Mouse (Mus musculus): Measurements from ENCODE around the gene Hoxd4. TPM values are rescaled to one million over a fixed set of nuclear protein-coding genes. Genes with fewer than 3 reads are reported as not detected.
A peak's percentile ranks its signal among the peaks of the same experiment; 100 is the strongest.

Gene Hoxd4
- polyA plus RNA-seq, 1 experiment from 2014 or later: 7.2 TPM

GRCm38 (mm10) chr2:74672481-74673362 lies 39.0 kb upstream of the Hoxd4 start:
- 1% methylated on average over 40 of the region's 40 CpGs for WGBS

GRCm38 (mm10) chr2:74673835-74674425 lies 37.8 kb upstream of the Hoxd4 start:
- 2% methylated on average over 24 of the region's 24 CpGs for WGBS
- Histone ChIP-seq H3K9ac (no peak overlapping the region), H3K4me2 (no peak overlapping the region), H3K4me1 (replicated peaks) (peaks cover 8% of the 10 kb centered on the region), H3K36me3 (no peaks in the 10 kb centered on the region), H3K4me3 (no peak overlapping the region), H3K27me3 (peaks cover 100% of the 10 kb centered on the region), H3K27ac (replicated peaks) (no peak overlapping the region), H3K9me3 (no peaks in the 10 kb centered on the region)
- ATAC-seq (ENCODE audit: low read depth): no peak

More at GRCm38 (mm10) chr2:74672481-74673362, 39.0 kb upstream of the Hoxd4 start:
- Histone ChIP-seq H3K9me3 (no peaks in the 10 kb centered on the region), H3K9ac (no peak overlapping the region), H3K27me3 (peaks cover 100% of the 10 kb centered on the region), H3K36me3 (no peaks in the 10 kb centered on the region), H3K27ac (replicated peaks) (no peak overlapping the region), H3K4me2 (peak overlapping the region; percentile 53), H3K4me3 (peak overlapping the region; percentile 21), H3K4me1 (replicated peaks) (peaks cover 20% of the 10 kb centered on the region)
- 0 out of 2 replicates have a peak, but pooled peaks have one; percentile 28 for ATAC-seq (ENCODE audit: low read depth)

DNA sequence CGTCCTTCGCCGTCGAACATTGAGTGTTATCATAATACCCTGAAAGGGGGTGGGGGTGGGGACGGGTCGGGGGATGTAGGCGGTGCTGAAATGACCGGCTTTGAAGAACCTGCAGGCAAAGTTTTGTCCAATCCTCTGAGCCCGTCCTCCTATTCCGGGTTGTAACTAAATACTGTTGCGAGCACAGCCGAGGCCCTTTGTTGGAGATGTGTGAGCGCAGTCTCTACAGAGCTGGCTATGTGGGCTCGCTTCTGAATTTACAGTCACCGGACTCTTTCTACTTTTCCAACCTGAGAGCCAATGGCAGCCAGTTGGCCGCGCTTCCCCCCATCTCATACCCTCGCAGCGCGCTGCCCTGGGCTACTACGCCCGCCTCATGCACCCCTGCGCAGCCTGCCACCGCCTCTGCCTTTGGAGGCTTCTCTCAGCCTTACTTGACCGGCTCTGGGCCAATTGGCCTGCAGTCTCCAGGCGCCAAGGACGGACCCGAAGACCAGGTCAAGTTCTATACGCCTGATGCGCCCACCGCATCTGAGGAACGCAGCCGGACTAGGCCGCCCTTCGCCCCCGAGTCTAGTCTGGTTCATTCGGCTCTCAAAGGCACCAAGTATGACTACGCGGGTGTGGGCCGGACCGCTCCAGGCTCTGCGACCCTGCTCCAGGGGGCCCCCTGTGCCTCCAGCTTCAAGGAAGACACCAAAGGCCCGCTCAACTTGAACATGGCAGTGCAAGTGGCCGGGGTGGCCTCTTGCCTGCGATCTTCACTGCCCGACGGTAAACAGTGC lies 36.7 kb upstream of the Hoxd4 start, which contains the start of gene Hoxd12:
Gene Hoxd12 (plus strand): TSS at position 133 of the 785 bp plus-strand sequence.
- 2% methylated on average over 47 of the region's 47 CpGs for WGBS
- H3K27me3 ChIP-seq: peaks cover 100% of the 10 kb centered on the region
- no peak within 1 kb of the TSS for H3K27ac ChIP-seq (replicated peaks)
- peaks cover 8% of the 10 kb centered on the region for H3K4me1 ChIP-seq (replicated peaks)
- H3K9me3 ChIP-seq: no peaks in the 10 kb centered on the region
- ATAC-seq (ENCODE audit: low read depth): no peak
- H3K4me2 ChIP-seq: peak within 1 kb of the TSS; percentile 29
- no peaks in the 10 kb centered on the region for H3K36me3 ChIP-seq
- H3K9ac ChIP-seq: no peak within 1 kb of the TSS
- H3K4me3 ChIP-seq: peak within 1 kb of the TSS; percentile 14

DNA sequence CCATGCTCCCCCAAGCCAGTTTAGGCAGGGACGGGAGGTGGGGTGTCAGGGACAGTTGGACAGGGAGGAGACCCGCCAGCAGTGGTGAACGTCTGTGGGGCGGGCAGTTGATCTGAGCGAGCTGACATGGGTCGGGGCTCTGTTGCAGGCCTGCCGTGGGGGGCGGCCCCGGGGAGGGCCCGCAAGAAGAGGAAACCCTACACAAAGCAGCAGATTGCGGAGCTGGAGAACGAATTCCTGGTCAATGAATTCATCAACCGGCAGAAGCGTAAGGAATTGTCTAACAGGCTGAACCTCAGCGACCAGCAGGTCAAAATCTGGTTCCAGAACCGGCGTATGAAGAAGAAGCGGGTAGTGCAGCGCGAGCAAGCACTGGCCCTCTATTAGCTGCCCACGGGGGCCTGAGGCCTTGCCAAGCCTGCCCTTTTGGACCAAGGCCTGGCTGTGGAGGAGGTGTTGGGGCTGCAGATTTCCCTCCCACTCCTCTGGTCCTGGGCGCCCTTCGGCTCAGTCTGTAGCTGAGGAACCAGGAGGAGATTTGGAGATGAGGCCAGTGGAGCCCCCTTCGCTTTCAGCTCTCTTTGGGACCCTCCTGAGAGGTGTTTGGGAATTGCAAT lies 36.0 kb upstream of the Hoxd4 start:
- H3K4me2 ChIP-seq: peak overlapping the region; percentile 29
- peaks cover 100% of the 10 kb centered on the region for H3K27me3 ChIP-seq
- H3K4me3 ChIP-seq: peak overlapping the region; percentile 14
- H3K9me3 ChIP-seq: no peaks in the 10 kb centered on the region
- H3K27ac ChIP-seq (replicated peaks): no peak overlapping the region
- ATAC-seq (ENCODE audit: low read depth): no peak
- WGBS: 6% methylated on average over 24 of the region's 24 CpGs
- no peaks in the 10 kb centered on the region for H3K36me3 ChIP-seq
- no peak overlapping the region for H3K9ac ChIP-seq
- peaks cover 8% of the 10 kb centered on the region for H3K4me1 ChIP-seq (replicated peaks)

GRCm38 (mm10) chr2:74676376-74677052 lies 35.2 kb upstream of the Hoxd4 start:
- Histone ChIP-seq H3K4me1 (replicated peaks) (peaks cover 8% of the 10 kb centered on the region), H3K9ac (no peak overlapping the region), H3K4me2 (peak overlapping the region; percentile 29; the same call in 1 of the 2 replicates), H3K36me3 (no peaks in the 10 kb centered on the region), H3K9me3 (no peaks in the 10 kb centered on the region), H3K27me3 (peaks cover 100% of the 10 kb centered on the region), H3K27ac (replicated peaks) (no peak overlapping the region), H3K4me3 (peak overlapping the region; percentile 14; the same call in 1 of the 2 replicates)
- 5% methylated on average over 9 of the region's 9 CpGs for WGBS
- no peak for ATAC-seq (ENCODE audit: low read depth)

- Histone ChIP-seq H3K4me1 (replicated peaks) (peaks cover 12% of the 10 kb centered on the region), H3K9ac (no peak overlapping the region), H3K27me3 (peaks cover 100% of the 10 kb centered on the region), H3K4me3 (no peak overlapping the region), H3K4me2 (no peak overlapping the region; the same call in 1 of the 2 replicates), H3K36me3 (no peaks in the 10 kb centered on the region), H3K27ac (replicated peaks) (no peak overlapping the region), H3K9me3 (no peaks in the 10 kb centered on the region)
- ATAC-seq (ENCODE audit: low read depth): no peak
- WGBS: 13% methylated on average over 2 of the region's 2 CpGs
Measured at GRCm38 (mm10) chr2:74677106-74677505, 34.6 kb upstream of the Hoxd4 start.

GRCm38 (mm10) chr2:74678891-74679595 lies 32.7 kb upstream of the Hoxd4 start, which contains the start of gene Hoxd11:
TSS of gene Hoxd11 (plus strand) at chr2:74679557.
- H3K27ac ChIP-seq (replicated peaks): peak within 1 kb of the TSS; percentile 82
- H3K27me3 ChIP-seq: peaks cover 99% of the 10 kb centered on the region
- no peaks in the 10 kb centered on the region for H3K36me3 ChIP-seq
- no peak for ATAC-seq (ENCODE audit: low read depth)
- peak within 1 kb of the TSS; percentile 75 for H3K9ac ChIP-seq
- 2% methylated on average over 15 of the region's 15 CpGs for WGBS
- no peaks in the 10 kb centered on the region for H3K9me3 ChIP-seq
- H3K4me2 ChIP-seq: peak within 1 kb of the TSS; percentile 44
- H3K4me1 ChIP-seq (replicated peaks): peaks cover 15% of the 10 kb centered on the region
- H3K4me3 ChIP-seq: peak within 1 kb of the TSS; percentile 42

GRCm38 (mm10) chr2:74679596-74679971 lies 32.1 kb upstream of the Hoxd4 start:
- peak overlapping the region; percentile 42 for H3K4me3 ChIP-seq
- under 1% methylated on average over 26 of the region's 26 CpGs for WGBS

DNA sequence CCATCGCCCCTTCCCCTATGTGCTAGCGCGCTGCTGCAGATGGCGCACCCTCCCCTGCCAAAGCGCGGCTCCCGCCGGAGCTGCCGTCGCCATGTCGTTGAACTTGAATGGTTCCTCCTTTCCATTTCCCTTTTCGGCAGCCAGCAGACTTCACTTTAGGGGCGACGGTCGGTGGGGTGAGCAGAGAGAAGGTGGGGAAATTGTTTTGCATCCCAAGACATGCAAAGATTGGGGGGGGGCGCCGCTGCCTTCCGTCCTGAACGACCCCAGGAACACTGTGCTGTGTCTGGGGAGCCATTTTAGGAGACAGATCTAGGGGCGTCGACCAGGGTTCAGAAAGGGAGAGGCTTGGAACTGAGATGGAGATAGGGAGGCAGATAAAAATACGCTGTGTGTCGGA lies 31.7 kb upstream of the Hoxd4 start:
- Histone ChIP-seq H3K9me3 (no peaks in the 10 kb centered on the region), H3K4me3 (peak overlapping the region; percentile 42), H3K27ac (replicated peaks) (peak overlapping the region; percentile 82), H3K4me1 (replicated peaks) (peaks cover 15% of the 10 kb centered on the region), H3K9ac (peak overlapping the region; percentile 75), H3K36me3 (no peaks in the 10 kb centered on the region), H3K27me3 (peaks cover 99% of the 10 kb centered on the region), H3K4me2 (peak overlapping the region; percentile 44)
- WGBS: under 1% methylated on average over 23 of the region's 23 CpGs
- no peak for ATAC-seq (ENCODE audit: low read depth)

More at GRCm38 (mm10) chr2:74679596-74679971, 32.1 kb upstream of the Hoxd4 start:
- H3K27me3 ChIP-seq: peaks cover 99% of the 10 kb centered on the region
- H3K27ac ChIP-seq (replicated peaks): peak overlapping the region; percentile 82
- ATAC-seq (ENCODE audit: low read depth): no peak
- peak overlapping the region; percentile 75 for H3K9ac ChIP-seq
- H3K4me1 ChIP-seq (replicated peaks): peaks cover 15% of the 10 kb centered on the region
- H3K9me3 ChIP-seq: no peaks in the 10 kb centered on the region
- no peaks in the 10 kb centered on the region for H3K36me3 ChIP-seq
- H3K4me2 ChIP-seq: peak overlapping the region; percentile 44

DNA sequence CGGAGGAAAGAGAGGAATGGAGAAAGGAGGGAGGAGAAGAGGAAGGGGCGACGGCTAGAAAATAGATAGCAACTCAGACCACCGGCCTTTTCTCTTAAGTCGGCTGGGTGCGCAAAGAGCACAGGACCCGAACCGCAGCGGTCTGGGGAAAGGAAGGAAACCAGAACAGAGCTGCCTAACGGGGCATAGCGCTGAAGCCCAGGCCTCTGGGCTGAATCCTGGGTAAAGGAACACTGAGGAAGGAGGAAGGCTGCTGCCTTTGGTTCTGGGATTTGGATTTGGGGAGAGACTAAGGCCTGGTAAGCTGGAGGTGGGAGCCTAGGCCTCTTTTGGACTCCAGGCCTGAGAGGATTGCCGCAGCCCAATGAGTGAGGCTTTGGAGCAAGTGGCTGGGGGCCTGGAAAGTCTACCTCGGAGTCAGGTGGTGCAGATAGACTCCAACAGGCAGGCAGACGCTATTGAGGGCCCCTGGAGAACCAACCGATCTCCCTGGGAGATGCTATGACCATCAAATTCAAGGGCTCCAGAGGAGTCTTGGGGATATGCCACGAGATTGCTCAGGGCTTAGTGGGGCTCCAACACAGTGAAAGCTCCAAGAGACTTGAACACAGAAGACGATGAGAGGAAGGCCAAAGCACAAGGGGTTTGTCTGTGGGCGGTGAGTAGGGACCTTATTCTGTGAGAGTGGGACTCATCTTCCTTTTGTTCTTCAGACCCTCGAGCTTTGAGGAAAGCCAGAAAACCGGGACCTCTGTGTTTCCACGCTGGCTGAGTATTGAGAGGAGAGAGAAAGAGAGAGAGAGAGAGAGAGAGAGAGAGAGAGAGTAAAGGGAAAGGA lies 30.9 kb upstream of the Hoxd4 start:
- Histone ChIP-seq H3K4me1 (replicated peaks) (peaks cover 12% of the 10 kb centered on the region), H3K27ac (replicated peaks) (peak overlapping the region; percentile 82), H3K9me3 (no peaks in the 10 kb centered on the region), H3K9ac (peak overlapping the region; percentile 75), H3K4me2 (peak overlapping the region; percentile 44), H3K4me3 (peak overlapping the region; percentile 42), H3K27me3 (peaks cover 99% of the 10 kb centered on the region), H3K36me3 (no peaks in the 10 kb centered on the region)
- under 1% methylated on average over 21 of the region's 21 CpGs for WGBS
- no peak for ATAC-seq (ENCODE audit: low read depth)
